Mouse (Mus musculus): Measurements from ENCODE around the gene Cxcl1.

DNA sequence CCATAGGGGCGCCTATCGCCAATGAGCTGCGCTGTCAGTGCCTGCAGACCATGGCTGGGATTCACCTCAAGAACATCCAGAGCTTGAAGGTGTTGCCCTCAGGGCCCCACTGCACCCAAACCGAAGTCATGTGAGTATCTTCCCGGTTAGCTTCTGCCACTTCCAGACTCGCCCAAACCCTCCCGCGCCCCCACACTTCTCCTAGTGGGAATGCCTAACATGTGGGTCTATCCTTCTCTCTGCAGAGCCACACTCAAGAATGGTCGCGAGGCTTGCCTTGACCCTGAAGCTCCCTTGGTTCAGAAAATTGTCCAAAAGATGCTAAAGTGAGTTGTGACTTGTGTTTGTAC is 398 bp downstream of the Cxcl1 start:
- TF ChIP-seq CTCF (IDR thresholded peaks at IDR 0.05; ENCODE audit: low read depth) (no peak), EP300 (IDR thresholded peaks at IDR 0.05; ENCODE audit: low read depth) (no peak)

Data from liver, embryonic 14.5 days (tissue).